Mouse (Mus musculus) right cerebral cortex, adult 2 months (tissue): ENCODE measurements at regions not wholly inside any gene's neighbourhood (a gene's known extent, or its start where the extent isn't known, plus 50 kb on each side); places are given as distances from the start of the nearest gene placed in this dataset.

Experiments
- DNase-seq, 2 experiments: peaks; one replicate each; pipeline ENCODE4 v3.0.0; 2021 to 2022; ENCODE audit warnings: low spot score in 2 of 2

DNA sequence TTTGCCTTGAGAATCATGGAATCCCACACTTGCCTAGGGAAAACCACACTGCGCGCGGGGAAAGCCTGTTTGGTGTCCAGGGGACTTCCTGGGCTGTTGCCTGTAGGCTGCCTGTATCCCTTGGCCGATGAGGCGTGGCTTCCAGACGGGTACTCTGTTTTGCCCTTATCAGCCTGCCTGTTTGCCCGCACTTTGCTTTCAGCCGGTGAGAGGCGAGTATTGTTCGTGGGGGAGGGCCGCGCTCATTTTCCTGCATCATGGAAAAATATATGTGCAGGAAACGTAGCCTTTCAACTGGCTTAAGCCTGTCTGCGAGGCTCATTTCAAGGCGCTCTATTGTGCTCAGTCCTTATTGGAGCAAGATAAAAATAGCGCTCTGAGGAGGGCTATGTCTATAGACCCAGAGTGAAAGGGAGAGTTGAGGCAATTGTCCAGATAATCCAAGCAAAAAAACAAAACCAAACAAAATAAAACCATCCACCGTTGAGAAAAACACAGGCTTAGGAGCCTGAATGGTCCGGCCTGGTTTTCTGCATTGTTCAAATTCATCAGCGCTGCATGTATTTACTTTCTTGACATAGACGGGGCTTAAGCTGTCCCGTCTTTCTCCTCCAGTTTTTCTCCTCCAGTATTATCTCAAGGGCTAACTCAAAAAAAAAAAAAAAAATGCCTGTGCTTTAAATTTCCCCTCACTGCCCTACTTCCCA is 67.9 kb downstream of the Klf5 start:
- DNase-seq = no peak

DNA sequence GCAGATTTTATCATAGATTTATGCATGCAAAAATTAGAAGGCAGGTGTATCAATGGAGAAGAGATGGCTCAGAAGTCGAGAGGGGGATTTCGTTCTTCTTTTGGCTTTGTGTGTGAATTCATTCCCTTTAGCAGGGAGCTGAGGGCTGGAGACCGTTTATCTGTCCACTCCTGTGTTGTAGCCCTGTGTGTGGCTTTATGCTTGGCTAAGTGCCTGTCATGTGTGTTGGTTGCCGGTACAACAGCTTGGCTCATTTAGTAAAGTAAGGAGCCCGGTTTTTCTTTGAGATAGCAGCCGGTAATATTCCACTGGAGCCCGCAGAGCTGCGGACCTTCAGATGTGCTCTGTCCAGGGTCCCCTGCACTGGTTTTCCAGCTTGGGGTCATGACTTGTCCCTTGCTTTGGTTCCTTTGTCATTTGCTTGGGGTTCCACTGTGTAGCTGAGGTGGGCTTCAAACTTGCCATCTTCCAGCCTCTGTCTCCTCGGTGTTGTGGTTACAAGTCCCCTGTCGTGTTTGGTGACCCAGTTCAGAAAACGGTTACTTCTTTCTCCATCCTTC is 68.6 kb downstream of the Klf5 start:
- DNase-seq = no peak

GRCm38 (mm10) chr14:99369366-99369765 is 70.9 kb downstream of the Klf5 start:
- DNase-seq = no peak

- no peak for DNase-seq
These were observed 75.2 kb downstream of the Klf5 start for GRCm38 (mm10) chr14:99373682-99374081.

DNA sequence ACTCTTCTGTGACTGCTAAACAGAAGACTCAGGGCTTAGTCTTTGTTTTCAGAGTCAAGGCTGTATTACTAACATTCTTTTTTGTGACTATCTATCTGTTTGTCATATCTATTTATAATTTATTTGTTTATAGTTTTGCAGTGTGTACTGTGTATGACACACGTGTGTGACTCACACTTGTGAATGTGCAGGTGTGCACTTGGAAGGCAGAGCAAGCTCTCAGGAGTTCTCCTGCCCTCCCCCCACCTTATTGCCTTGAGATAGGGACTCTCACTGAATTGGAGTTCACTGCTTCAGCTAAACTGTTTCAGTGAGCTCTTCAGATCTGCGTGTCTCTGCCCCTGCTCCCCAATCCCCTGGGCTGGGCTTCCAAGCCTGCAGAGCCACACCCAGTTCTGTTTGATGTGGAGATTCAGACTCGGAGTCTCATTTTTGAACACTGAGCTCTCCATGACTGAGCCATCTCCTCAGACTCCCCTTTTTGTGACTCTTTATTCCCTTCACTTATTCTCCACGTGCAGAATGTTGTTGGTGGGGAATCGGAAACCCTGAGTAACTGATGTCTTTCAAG is 76.6 kb downstream of the Klf5 start:
- DNase-seq = no peak

GRCm38 (mm10) chr14:99376652-99377502 is 78.4 kb downstream of the Klf5 start:
- peak in 1 of 2 experiments; percentile 21 for DNase-seq

- peak in 1 of 2 experiments; percentile 27 for DNase-seq
These were observed 82.9 kb downstream of the Klf5 start for GRCm38 (mm10) chr14:99381262-99382017.

DNA sequence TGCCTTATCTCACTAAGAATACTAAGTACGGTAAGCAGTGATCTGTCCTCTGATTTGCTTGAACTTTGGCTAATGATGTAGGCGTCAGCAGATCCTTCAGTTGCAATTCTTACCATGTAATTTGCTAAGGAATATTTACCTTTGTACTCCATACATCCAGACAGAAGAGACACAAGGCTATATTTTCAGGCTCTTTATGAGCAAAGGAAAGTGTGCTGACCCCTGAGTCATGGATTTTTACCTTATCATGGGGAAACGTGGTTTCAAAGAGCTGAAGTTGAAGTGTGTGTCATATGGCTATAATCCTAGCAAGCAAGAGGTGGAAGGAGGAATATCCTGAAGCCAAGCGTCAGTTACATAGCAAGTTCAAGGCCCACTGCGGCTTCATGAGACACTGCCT is 83.6 kb downstream of the Klf5 start:
- DNase-seq = no peak

GRCm38 (mm10) chr14:99383170-99383569 is 84.7 kb downstream of the Klf5 start:
- no peak for DNase-seq

GRCm38 (mm10) chr14:99387581-99387980 is 89.1 kb downstream of the Klf5 start:
- no peak for DNase-seq

DNA sequence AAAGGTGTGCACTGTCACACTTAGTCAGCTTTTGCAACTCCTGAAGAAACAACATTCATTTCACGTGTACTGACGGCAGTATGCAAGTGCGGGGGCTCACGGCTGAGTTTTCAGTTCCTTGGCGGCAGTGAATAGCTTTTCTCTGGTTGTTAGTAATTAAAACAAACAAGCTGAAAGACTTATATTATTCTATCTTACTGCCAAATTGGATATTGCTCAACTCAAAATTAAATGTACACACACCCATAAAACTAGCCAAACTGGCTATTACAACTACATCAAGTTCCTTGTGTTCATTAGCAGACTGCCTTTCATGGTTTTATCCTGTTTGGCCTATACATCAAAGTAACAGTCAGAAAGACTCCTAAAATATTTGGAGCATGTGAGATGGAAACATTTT is 90.8 kb downstream of the Klf5 start:
- DNase-seq = peak in 1 of 2 experiments; percentile 19

DNA sequence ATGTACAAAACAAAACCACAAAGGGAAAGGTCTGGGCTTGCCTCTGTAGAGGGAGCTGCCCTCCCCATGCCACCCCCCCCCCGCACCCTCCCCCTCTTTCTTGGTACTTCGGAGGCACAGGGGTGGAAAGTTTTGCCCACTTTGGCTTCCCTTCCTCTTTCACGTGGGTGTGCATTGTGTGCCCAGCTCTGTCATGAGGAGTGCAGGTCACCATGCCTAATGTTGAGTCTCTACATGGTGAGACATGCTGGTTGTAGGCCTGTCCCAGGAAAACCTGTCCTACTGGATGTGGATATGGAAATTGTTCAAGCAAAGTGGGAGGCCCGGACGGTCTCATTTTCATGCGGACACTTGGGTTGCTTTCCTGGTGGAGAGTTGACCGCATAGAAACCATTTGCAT is 93.2 kb downstream of the Klf5 start:
- DNase-seq = no peak

GRCm38 (mm10) chr14:99392813-99393212 is 94.3 kb downstream of the Klf5 start:
- no peak for DNase-seq

- no peak for DNase-seq
These were observed 95.1 kb downstream of the Klf5 start for GRCm38 (mm10) chr14:99393611-99394010.

DNA sequence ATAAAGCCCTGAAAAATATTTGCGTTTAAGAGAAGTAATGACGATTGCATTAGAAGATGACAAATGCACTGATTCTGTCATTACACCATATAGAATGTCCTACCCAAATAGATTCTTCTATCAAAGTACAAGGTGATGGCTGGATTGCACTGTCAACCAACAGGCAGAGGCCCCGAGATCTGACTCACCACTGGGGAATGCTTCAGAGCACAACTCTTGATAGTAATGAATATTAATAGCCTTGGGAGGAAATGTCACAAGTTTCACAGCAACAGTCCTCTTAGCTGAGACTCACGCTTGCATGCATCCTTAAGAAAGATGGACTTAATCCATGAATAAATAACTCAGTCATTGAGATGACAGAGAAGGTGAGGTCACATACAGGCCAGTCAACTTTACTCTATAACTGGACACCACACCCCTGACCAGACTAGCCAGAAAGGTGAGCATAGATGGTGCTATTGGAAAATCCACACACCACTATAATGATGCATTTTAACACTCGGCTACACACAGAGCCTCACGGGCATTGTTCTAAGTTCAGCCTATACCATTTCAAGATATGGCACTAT is 104.8 kb downstream of the Klf5 start:
- no peak for DNase-seq

- DNase-seq = no peak
These were observed 106.7 kb downstream of the Klf5 start for GRCm38 (mm10) chr14:99405228-99405627.

DNA sequence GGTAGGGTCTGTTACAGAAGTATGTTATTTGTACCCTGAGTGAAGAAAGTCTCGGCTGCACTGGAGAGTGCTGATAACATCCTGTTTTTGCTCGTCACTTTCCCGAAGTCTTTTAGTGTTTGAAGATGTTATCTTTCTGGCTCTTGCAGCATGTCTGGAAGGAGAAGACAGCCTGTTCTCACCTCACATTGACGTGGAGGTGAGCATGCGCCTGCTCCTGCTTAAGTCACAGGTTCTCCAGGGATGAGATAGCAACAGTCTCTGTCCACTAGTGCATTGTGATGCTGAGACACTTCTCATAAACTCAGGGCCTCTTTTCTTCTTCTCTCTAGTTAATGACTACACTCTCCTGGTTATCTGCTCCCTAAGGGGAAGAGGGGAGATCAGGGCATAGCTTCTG is 113.3 kb downstream of the Klf5 start:
- DNase-seq = no peak

- no peak for DNase-seq
These were observed 117.7 kb downstream of the Klf5 start for GRCm38 (mm10) chr14:99416169-99416568.

DNA sequence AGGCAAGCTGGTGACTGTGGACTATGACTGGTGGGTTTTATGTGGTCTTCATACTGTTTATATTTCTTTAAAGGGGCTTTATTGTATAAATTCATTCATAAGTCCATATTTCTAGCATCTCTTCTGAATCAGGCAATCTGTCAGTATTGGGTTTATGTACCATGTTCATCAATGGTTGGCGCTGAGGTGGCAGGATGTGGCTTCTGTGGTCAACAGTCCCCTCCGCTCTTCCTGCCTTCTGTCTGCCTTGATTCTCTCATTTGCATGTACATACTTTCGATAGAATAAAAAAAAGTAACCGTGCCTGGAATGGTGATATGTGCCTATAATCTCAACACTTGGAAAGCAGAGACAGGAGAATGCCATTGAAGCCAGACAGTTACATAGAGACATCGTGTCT is 120.5 kb downstream of the Klf5 start:
- DNase-seq = no peak

- DNase-seq = no peak
These were observed 124.8 kb downstream of the Klf5 start for GRCm38 (mm10) chr14:99423334-99423733.

DNA sequence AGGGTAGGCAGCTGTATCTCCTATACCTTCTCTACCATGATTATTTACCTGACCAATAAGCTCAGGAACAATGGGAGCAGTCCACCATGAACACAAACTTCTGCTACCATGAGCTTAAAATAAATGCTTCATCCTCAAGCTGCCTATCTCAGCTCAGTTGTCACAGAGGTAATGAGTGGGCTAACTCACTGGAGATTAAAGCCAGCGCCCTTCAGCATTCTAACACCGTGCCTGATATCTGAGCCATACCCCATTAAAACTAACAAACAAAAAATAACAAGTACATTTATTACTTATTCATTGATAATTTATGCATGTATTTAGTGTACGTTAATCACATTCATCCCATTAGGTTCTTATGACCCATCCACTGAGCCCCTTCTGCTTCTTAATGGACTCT is 128.6 kb downstream of the Klf5 start:
- DNase-seq = no peak
